Mouse (Mus musculus) left cerebral cortex, adult 8-10 months (tissue): ENCODE data around the gene Olfr316. TPM values are rescaled to one million over a fixed set of nuclear protein-coding genes. Genes with fewer than 3 reads are reported as not detected.

Experiments used
- DNase-seq, 2 experiments: peaks; one replicate each; pipeline ENCODE4 v3.0.0; 2022; ENCODE audit warnings: low spot score in 2 of 2
- total RNA-seq, 4 experiments: library from RNA; stranded (reverse); gene quantifications; 2 replicates each; pipeline ENCODE4 v1.2.4; 2022

Olfr316 gene
- total RNA-seq, 4 experiments from 2014 or later, result 1.3 to 2.0 (median 1.7) TPM

GRCm38 (mm10) chr11:58804393-58804792 lies 51.9 kb downstream of the Olfr316 start:
- DNase-seq, result no peak

Other genes with a start within 250 kb of the Olfr316 start
- gene Olfr330, start 217.9 kb upstream of the Olfr316 start, total RNA-seq, result not detected
- not detected for gene Olfr329-ps, start 206.3 kb upstream of the Olfr316 start, total RNA-seq
- gene Olfr328, start 197.1 kb upstream of the Olfr316 start, total RNA-seq, result under 1 TPM in 3 of 4 experiments, not detected in 1; 0.14 to 0.25 (median 0.17) TPM
- not detected for gene Olfr224, start 182.2 kb upstream of the Olfr316 start, total RNA-seq
- gene Olfr325, start 175.0 kb upstream of the Olfr316 start, total RNA-seq, result not detected
- gene Olfr324, start 157.6 kb upstream of the Olfr316 start, total RNA-seq, result not detected
- gene 2210407C18Rik, start 136.7 kb upstream of the Olfr316 start, total RNA-seq, result not detected
- not detected for gene Olfr323, start 122.2 kb upstream of the Olfr316 start, total RNA-seq
- gene Trim58, start 112.3 kb upstream of the Olfr316 start, total RNA-seq, result not detected
- gene Olfr322, start 94.0 kb upstream of the Olfr316 start, total RNA-seq, result not detected
- gene Olfr320, start 71.6 kb upstream of the Olfr316 start, total RNA-seq, result not detected
- gene Olfr319, start 53.6 kb upstream of the Olfr316 start, total RNA-seq, result not detected
- under 1 TPM in 3 of 4 experiments, not detected in 1; 0.09 to 0.13 (median 0.11) TPM for gene Olfr318, start 28.7 kb upstream of the Olfr316 start, total RNA-seq
- gene Olfr317, start 13.5 kb upstream of the Olfr316 start, total RNA-seq, result under 1 TPM in 2 of 4 experiments, not detected in 2; 0.35 to 0.44 TPM
- gene Olfr315, start 20.5 kb downstream of the Olfr316 start, total RNA-seq, result not detected
- gene Olfr314, start 30.2 kb downstream of the Olfr316 start, total RNA-seq, result not detected
- gene Fam183b, start 49.2 kb downstream of the Olfr316 start, total RNA-seq, result 1 to 10 TPM; 1.1 to 3.5 (median 1.6) TPM
- not detected for gene Olfr313, start 62.3 kb downstream of the Olfr316 start, total RNA-seq
- not detected for gene Olfr312, start 76.5 kb downstream of the Olfr316 start, total RNA-seq
- not detected for gene Olfr311, start 86.5 kb downstream of the Olfr316 start, total RNA-seq
- gene Gm12258, start 94.4 kb downstream of the Olfr316 start, total RNA-seq, result 10 to 100 TPM; 15.6 to 19.3 (median 17.8) TPM
- 10 to 100 TPM in 3 of 4 experiments, 1 to 10 TPM in 1; 7.3 to 14.5 (median 12.3) TPM for gene 2810021J22Rik, start 114.5 kb downstream of the Olfr316 start, total RNA-seq
- gene Zfp39, start 151.5 kb downstream of the Olfr316 start, total RNA-seq, result 10 to 100 TPM in 3 of 4 experiments, 1 to 10 TPM in 1; 9.1 to 11.6 (median 10.4) TPM
- not detected for gene Btnl10, start 165.2 kb downstream of the Olfr316 start, total RNA-seq
- gene Rnf187, start 186.2 kb downstream of the Olfr316 start, total RNA-seq, result 100 to 1,000 TPM; 448 to 480 (median 462) TPM
- 100 to 1,000 TPM in 3 of 4 experiments, 10 to 100 TPM in 1; 96.1 to 129 (median 115) TPM for gene Hist3h2ba, start 196.2 kb downstream of the Olfr316 start, total RNA-seq
- 10 to 100 TPM; 54.1 to 63.0 (median 57.1) TPM for gene Hist3h2a, start 202.0 kb downstream of the Olfr316 start, total RNA-seq
- gene Trim17, start 202.0 kb downstream of the Olfr316 start, total RNA-seq, result 1 to 10 TPM; 3.7 to 5.0 (median 4.1) TPM
- 10 to 100 TPM; 22.6 to 27.6 (median 26.7) TPM for gene Trim11, start 225.4 kb downstream of the Olfr316 start, total RNA-seq